Mouse (Mus musculus) MEL-GATA-1-ER (cell line): Measurements from ENCODE around the gene Insl3.
"Not testable (repeated sequence)": the region's sequence is repeated elsewhere in the genome, so short reads cannot be mapped to it uniquely, and the experiment has no call there.

ENCODE experiments used
- DNase-seq: peaks from one replicate; pipeline ENCODE4 v3.0.0-alpha.2; 2012; ENCODE audit warnings: low read depth; ENCODE audit errors: extremely low read depth

Insl3 gene

DNA sequence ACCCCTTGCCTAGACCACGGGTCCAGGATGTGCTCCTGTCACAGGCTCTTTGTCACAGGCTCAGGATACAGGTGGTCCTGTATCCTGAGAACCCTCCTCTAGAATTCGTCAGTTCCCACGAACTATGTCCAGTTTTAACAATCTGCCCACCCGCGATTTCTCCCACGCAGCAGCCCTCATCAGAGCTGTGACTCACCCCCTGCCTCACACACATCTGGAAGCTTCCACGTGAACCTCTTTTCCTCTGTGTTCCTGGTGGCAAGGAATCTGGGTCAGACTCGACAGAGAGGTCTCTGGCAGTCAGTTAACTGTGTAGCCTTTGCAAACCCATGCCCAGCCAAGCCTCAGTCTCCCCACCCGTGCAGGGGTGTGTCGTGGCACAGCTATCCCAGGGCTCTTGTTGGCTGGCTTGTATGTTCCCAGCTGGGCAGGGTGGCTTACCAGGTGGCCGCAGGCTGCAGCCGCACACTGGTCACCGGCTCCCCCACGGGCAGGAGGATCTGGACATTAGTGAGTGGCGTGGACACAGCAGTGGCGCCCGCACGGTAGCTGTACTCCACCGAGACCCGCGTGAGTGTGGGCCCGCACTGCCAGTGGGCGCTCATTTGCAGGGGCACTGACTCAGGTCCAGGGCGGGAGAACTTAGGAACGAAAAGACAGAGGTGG, 20.3 kb downstream of the Insl3 start:
- no peak for DNase-seq

DNA sequence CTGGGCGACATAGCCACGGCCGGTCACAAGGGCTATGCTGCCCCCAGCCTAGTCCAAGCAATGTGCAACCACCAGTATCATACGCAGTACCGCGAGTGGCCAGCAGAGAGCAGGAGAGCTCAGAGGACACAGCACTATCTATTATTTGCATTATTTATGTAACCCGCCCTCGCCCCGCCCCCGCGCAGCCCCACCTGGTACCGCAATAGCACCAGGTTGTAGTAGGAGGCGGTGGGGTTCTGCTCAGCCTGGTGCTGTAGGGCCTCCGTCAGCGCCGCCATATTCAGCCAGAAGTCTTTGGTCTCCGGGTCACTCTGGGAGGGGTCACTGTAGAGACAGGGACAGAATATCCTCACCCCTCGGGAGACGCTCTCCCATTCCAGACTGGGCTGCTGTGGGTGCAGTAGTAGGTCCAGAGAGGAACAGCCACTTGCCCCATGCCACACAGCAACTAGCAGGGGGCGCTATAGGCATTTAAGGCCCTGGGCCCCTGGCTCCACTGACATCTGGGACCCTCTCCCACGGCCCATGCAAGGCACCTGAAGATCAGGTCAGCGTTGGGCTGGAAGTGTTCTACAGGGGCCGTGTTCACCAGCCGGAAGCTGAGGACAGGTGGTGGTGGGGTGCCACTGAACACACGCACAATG, 20.9 kb downstream of the Insl3 start:
- no peak for DNase-seq

DNA sequence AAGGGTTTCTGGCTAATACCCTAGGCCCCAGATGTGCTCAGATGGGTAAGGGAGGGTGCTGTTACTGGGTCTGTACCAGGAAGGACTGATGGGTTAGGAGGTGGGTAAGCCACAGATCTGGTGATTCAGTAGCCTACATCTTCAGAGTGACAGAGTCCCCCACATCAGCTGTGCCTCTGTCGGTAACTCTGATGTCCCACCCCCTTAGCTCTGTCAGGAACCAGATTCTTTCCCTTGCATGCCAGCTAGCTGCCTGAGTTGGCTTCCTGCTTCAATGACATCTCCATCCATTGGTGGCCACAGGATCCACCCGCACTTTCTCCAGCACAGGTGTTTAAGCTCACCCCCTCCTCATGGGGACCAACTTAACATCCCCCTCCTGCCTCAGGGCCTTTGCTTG, 22.6 kb downstream of the Insl3 start:
- no peak for DNase-seq

DNA sequence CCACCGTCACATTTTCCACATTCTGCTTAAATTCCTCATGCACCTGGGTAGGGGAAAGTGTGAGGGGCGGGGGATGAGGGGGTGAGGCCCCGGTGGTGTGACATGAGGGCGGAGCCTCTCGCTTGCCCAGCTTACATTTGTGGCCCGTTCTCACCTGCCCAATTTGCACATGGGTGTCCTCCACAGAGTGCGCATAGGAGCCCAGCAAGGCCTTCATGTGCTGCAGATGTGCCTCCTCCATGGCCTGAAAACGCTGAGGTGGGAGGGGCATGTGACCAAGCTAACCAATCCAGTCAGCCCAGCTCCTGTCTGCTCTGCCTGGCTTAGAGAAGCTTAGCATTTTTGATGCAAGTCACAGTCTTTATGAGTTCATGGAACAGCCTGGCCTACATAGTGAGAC, 26.5 kb downstream of the Insl3 start:
- DNase-seq: no peak

DNA sequence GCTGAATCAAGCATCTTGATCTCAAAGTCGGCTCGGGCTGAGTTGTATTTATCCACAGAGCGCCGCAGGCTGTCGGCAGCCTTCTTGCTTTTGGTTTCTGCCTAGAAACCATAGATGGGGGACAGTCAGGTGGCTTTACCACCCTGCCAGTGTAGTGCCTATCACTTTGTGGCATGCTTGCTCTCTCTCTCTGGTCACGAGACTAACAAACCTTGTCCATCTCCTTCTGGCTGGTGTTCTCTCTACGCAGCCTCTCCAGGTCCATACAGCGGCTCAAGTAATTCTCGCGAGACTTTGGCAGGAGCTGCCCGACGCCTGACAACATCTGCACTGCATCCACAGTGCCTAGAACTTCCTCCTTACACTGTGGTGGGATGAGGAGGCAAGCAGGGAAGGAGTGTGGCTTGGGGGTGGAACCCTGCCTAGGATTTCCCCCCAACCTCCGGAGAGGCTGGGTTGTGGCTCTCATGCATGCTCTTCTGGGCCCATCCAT, 27.6 kb downstream of the Insl3 start:
- no peak for DNase-seq

DNA sequence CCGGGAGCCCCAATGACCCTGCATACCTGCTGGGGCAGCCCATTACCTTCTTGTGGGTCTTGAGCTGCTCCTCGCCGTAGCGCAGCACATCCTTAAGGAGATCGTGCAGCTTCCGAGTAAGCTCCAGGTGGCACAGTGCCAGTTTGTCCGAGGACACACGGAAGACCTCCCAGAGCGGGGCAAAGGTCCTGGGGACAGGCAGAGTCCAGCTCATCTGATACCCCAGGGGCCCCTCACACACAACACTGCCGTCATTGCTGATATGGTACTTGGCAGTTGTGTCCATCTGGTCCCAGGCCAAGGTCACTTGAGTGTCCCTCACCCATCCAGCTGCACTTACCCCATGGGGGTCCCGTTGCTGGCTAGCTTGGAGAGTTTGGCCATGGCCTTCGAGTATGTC, 28.1 kb downstream of the Insl3 start:
- no peak for DNase-seq

DNA sequence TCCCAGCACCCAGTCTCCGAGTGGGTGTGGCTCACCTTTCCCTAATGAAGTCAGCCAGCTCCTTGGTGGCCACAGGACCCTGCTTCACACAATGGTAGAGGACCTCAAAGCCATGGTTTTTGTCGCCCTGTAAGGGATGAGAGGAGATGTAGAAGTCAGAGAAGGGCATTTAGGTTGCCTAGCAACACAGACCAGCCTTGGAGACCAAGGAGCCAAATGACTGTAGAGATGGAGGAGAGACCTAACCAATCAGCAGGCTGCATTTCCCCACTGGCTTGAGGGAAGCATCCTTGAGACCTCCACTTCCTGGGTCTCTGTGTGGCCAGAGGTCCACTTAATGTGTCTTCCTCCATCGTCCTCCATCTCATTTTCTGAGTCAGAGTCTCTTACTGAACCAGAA, 29.2 kb downstream of the Insl3 start:
- no peak for DNase-seq

DNA sequence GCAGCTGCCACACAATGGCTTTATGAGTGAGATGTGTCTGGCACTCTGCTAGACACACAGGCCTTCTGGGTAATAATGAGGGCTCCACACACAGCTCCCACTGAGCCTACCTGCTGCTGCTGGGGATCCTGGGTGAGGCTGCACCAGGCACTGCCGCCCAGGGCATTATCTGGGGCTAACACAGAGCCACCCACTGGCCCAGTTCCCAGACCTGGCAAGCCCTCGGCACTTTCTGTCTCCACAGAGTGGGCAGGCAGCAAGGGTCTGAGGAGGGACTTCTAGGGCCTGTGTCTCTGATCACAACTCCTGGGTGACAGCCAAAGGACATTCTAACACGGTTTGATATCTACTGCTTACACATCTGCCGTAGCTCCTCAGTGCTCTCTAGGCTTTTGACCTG, 30.2 kb downstream of the Insl3 start:
- DNase-seq: peak; percentile 52

DNA sequence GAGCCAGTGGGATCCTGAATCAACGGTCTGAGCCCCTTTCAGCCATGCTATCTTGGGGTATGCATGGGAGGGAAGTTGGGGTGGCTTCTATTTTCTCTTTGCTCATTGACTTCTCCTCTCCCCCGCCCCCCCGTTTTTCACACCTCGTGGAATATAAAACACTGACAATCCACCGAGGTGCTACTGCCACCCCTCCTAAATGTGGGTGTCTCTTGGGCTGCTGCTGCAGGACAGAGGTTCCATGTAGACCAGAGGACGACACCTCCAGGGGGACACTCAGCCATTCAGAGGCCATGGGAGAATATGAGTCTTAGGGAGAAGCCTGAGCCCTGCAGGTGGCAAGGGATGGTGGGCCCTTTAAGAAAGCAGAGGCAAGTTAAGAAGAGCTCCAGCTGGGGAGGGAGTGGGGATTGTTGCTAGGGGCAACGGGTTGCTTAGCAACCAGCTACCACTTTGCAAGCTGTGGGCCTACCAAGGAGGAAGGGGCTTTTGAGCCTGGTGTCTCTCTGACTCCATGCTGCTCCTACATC, 31.0 kb downstream of the Insl3 start:
- no peak for DNase-seq

DNA sequence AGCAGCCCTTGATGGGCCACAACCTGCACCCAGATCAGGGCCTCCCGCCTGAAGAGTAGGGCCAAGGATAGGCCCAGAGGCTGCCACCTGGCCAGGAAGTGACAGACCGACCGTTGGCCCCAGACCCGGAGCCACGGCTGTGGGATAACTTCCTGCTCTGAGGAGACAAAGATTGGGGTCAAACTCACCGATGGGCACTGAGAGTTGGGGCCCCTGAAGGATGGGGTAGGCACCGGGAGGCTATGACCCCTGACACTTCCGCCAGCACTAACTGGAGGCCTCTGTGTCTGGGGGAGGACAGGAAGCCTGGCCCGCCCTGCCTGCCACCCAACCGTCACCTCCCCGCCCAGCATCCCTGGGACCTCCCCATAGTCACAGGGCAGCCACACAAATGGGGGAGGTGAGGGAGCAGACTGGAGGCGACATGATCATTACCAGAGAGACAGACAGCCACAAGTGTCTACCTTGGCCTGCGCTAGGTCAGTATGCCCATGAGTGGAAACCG, 34.1 kb downstream of the Insl3 start:
- no peak for DNase-seq

DNA sequence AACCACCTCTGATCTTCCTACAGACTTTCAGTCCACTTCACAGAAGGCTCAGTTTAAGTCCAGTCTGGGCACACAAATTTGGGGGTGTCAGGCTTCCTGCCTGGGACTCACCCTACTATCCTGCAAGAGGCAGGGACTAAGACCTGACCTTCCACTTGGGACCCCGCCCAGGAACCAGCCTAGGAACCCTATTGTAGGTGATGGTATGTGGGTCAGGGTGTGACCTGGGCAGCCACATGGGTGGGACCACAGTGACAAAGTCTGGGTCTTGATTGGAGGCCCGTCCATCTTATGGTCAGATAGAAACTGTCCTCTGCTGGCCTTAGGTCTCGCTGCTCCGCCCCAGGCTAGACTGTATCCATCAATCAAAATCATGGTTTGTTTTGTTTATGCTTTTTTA, 35.4 kb downstream of the Insl3 start:
- DNase-seq: no peak

DNA sequence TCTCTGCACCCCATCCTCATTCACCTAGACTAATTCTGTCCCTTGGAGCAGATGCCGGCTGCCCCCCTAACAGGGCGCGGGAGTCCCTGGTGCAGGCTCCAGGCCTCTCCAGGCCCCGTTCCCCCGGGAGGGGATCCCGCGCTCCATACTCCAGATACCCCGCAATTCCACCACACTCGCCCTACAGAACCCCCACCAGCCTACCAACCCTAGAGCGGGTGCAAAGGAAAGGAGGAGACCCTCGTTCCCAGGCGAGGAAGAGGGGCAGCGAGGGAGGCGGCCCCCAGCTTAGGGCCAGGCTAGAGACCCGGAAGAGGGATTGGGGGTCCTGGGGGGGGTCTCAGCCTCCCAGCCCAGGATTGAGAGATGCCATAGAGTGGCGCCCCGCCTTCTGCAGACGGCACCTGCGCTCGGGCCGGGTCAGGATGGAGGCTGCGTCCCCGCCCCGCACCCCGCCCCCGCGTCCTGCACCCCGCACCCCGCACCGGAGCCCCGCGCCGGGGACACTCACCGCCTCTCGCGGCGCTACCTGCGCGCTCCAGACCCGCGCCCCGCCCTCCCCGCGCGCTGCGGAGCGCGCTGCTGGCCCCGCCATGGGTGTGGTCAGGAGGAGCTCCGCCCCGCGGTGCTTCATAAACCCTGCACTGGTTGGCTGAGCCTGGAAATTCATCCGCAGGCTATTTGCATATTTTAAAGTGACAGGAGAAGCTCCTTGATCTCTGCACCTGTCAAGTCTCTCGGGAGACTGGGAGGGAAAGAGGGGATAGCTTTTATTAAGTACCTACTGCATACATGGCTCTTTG, 36.3 kb downstream of the Insl3 start, which contains the start of gene Fcho1:
Gene Fcho1 (minus strand): TSS at position 595 of the 803 bp plus-strand sequence.
- peak; percentile 79 for DNase-seq

DNA sequence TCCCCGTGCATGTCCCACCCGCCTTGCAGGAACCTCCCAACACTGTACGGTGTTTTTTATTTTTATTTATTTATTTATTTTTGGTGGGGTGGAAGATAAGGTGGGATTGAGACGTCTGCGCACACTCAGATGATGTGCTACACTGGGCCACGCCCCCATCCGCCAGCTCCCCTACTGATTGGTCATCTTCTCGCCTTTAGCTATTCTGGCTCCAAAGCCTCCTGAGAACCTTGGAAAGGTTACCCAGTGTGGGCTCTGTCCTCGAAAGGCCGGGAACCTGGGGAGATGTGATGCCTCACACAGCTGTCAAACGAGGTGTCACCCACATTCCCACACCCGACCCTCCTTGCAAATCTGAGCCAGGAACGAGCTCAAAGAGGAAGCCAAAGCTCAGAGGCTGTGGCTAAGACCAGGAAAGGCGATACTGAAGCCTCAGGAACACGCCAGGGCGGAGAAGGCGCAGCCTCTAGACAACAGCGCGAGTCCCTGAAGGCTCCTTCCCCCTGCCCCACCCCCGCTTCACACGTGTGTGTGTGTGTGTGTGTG, 39.3 kb downstream of the Insl3 start:
- DNase-seq: no peak

DNA sequence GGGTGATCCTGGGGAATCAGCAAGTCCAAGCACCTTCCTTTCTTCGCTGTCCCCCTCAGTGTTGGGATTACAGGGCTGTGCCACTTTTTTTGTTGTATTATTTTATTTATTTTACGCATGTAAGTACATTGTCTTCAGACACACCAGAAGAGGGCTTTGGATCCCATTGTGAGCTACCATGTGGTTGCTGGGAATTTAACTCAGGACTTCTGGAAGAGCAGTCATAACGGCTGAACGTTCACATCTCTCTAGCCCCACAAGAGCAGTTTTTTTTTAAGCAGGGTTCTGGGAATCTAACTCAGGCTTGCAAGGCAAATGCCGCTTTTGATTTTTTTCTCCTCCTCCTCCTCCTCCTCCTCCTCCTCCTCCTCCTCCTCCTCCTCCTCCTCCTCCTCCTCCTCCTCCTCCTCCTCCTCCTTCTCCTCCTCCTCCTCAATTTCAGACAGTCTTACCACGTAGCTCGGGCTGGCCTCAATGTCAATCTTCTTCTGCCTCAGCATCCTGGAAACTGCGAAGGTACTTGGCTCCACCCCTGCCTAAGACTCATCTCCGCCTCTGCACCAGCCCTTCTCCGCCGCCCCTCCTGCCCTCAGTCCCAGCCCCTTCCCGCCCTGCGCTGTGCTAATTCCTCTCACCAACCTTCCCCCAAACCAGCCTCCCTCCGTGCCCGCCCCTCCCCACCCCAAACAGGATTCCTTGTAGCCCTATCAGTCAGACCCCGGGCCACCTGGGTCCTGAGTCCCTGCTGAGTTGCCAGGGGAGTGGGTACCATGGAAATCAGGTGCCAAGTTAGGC, 40.0 kb downstream of the Insl3 start:
- no peak for DNase-seq

DNA sequence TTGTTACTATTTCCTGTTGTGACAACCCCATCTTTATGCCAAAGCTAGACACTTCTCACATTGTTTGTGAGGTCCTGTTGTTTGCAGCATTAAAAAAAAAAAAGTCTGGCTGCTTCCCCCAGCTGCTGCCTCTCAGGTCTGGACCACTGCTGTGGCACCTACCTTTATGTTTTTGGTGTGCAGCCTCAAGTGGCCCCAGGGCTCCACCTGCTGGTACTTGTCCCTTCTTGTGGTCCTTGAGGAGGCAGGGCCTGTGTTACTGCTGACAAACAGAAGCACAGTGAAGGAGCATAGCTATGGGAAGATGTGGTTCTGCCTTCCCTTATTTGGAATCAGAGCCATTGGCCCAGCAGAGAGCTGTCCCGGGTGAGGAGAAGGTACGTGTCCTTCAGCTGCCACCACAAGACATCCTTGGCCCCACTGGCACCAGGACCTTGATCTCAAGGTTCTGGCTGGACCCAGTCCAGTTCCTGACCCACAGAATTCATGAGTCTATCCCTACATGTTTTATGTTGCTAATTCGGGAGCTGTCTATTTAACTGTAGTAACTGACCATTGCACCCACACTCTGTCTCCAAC, 42.7 kb downstream of the Insl3 start:
- no peak for DNase-seq

DNA sequence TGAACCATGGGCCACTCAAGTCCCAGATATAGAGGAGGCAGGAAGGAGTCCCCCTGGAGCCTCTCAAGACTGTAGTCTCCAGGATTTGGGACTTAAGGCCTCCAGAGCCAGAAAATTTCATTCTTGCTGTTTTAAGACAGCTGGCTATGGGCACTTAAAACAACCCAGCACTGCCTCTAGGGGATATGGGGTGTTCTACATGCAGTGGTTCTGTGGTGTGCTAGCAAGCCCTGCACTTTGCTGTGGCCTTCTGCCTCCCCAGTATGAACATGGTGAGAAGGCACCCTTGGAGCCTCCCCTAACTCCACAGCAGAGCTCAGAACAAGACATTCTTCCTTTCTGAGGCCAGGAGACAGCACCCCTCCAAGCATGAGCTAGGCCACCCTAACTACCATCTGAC, 49.3 kb downstream of the Insl3 start:
- DNase-seq: not testable (repeated sequence)
